In genomic region chr13:20139825-20140665, GRCm38 (mm10) we compare ENCODE assay signal across 12 mouse cellular contexts. TPM values are rescaled to one million over a fixed set of nuclear protein-coding genes. Genes with fewer than 3 reads are reported as not detected.
DNase-seq lines count a peak whose midpoint lies in the region; ATAC-seq lines count a peak whose summit lies in the region.
"Had no signal": no experiment of that assay in that cellular context is flagged by ENCODE, and none has a peak within 500 bp of the region (broad histone marks: within the 10 kb centered on the region; RNA-seq: fewer than 3 reads in every experiment).

No protein-coding gene starts in this region.

- peak; percentile 66 for ATAC-seq in forebrain, embryonic 15.5 days (replicated peaks)
- no peak for ATAC-seq in forebrain, embryonic 12.5 days (ENCODE audit: low FRiP score)

- H3K27ac ChIP-seq in forebrain, embryonic 15.5 days (replicated peaks): peak overlapping the region; percentile 7; the same call in 1 of the 2 replicates
- no peak overlapping the region for H3K27ac ChIP-seq in forebrain, embryonic 12.5 days

- peaks cover 10% of the 10 kb centered on the region for H3K4me1 ChIP-seq in forebrain, embryonic 15.5 days
- peaks cover 9% of the 10 kb centered on the region; the same call in 1 of the 2 replicates for H3K4me1 ChIP-seq in forebrain, embryonic 12.5 days
- H3K4me1 ChIP-seq in megakaryocyte, embryonic 14.5 days: peaks cover 20% of the 10 kb centered on the region

- H3K4me3 ChIP-seq in forebrain, embryonic 15.5 days: no peak overlapping the region
- H3K4me3 ChIP-seq in forebrain, embryonic 12.5 days (replicated peaks): no peak overlapping the region
- peak overlapping the region; percentile 28 for H3K4me3 ChIP-seq in megakaryocyte, embryonic 14.5 days (replicated peaks)
- H3K4me3 ChIP-seq: myocyte had no signal

- H3K36me3 ChIP-seq in forebrain, embryonic 15.5 days: no peaks in the 10 kb centered on the region
- no peaks in the 10 kb centered on the region for H3K36me3 ChIP-seq in forebrain, embryonic 12.5 days (replicated peaks)
- no peaks in the 10 kb centered on the region for H3K36me3 ChIP-seq in megakaryocyte, embryonic 14.5 days (replicated peaks; ENCODE audit: low read length)

- peak; percentile 73 to 78 for DNase-seq in spleen, postnatal 36 days (ENCODE audit: low spot score in 2 of 2)
- no peak for DNase-seq in spleen, adult 12 weeks (ENCODE audit: low spot score)
- no peak for DNase-seq in urinary bladder, adult 2 months (ENCODE audit: low spot score)
- no peak for DNase-seq in right cerebral cortex, postnatal 10 days (ENCODE audit: low spot score in 2 of 2)
- DNase-seq in layer of hippocampus, adult 9-10 months (ENCODE audit: low spot score): no peak
- DNase-seq: cerebellum, postnatal 10 days; gastrocnemius, postnatal 14 days; kidney, postnatal 4 days had no signal

- H3K9me3 ChIP-seq in forebrain, embryonic 15.5 days: no peaks in the 10 kb centered on the region
- no peaks in the 10 kb centered on the region for H3K9me3 ChIP-seq in forebrain, embryonic 12.5 days
- H3K9me3 ChIP-seq in megakaryocyte, embryonic 14.5 days: peaks cover 13% of the 10 kb centered on the region

- no peaks in the 10 kb centered on the region for H3K27me3 ChIP-seq in forebrain, embryonic 15.5 days
- 0 out of 2 replicates have a peak, but pooled peaks cover 12% of the 10 kb centered on the region for H3K27me3 ChIP-seq in forebrain, embryonic 12.5 days
- peaks cover 30% of the 10 kb centered on the region for H3K27me3 ChIP-seq in megakaryocyte, embryonic 14.5 days (replicated peaks)

- WGBS in forebrain, embryonic 15.5 days: 77% methylated on average over 4 of the region's 4 CpGs
- WGBS in forebrain, embryonic 12.5 days: 87% methylated on average over 4 of the region's 4 CpGs

- H3K4me2 ChIP-seq in forebrain, embryonic 15.5 days (replicated peaks): no peak overlapping the region
- H3K4me2 ChIP-seq in forebrain, embryonic 12.5 days: no peak overlapping the region

- H3K9ac ChIP-seq in forebrain, embryonic 15.5 days (replicated peaks): no peak overlapping the region
- no peak overlapping the region for H3K9ac ChIP-seq in forebrain, embryonic 12.5 days

RNA-seq across cellular contexts. Expression of gene Elmo1, which starts 49.6 kb away (rescaled TPM):
- 31.5 and 34.9 TPM in 2 replicates for polyA plus RNA-seq in forebrain, embryonic 15.5 days (2015; fragmentation: Nextera tagmentation; extraction: Ambion mirVana)
- polyA plus RNA-seq in forebrain, embryonic 12.5 days (2016; fragmentation: Nextera tagmentation; extraction: Ambion mirVana): 17.8 and 22.8 TPM in 2 replicates
- 0.68 TPM in 1 of 2 replicates, not detected in the other for polyA plus RNA-seq in megakaryocyte, embryonic 14.5 days (2012; ENCODE audit: insufficient read depth, low replicate concordance)
- polyA plus RNA-seq in urinary bladder, adult 2 months (2012; rRNA removed): 9.8 and 11.6 TPM in 2 replicates

Comparison
In these comparisons a context has a peak if more than half of its experiments do, and no peak if none do; other contexts are left out.
1. DNase-seq: peak in spleen, postnatal 36 days (2 of 2); none in spleen, adult 12 weeks (single experiment), urinary bladder, adult 2 months (single experiment), right cerebral cortex, postnatal 10 days (0 of 2) and layer of hippocampus, adult 9-10 months (single experiment).